ENCODE assay signal across 13 mouse cellular contexts in the genomic region with DNA sequence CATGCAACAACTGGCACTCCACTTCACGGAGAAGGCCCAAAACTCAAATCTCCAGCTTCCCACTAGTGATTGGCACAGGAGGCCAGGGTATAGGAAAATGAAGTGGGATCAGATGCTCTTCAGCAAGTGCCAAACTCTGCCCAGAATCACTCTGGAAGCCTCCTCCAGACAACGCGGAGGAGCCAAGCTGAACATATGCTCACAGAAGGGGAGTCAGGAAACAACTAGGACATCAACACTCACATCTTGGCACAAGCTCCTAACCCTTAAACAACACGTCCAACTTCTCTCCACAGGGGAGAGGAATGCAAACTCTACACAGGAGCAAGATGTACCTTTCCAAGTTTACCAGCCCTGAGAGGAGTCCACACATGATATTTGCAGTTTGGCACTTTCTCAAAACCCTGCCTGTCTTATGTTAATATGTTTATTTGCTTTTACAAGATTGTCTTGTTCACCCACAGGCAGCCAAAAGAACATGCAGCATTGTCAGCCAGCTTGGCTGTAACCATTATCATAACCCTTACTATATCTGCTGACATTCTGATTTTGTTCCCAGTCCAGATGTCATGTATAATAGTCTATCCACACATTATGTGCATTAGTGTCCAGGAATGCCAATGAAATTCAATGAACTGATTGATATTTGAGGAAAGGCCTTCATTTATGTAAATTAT.
DNase-seq lines count a peak whose midpoint lies in the region; ATAC-seq lines count a peak whose summit lies in the region.
"Had no signal": no experiment of that assay in that cellular context is flagged by ENCODE, and none has a peak within 500 bp of the region (broad histone marks: within the 10 kb centered on the region; RNA-seq: fewer than 3 reads in every experiment).

No protein-coding gene starts in this region.

- H3K9ac ChIP-seq in forebrain, embryonic 13.5 days, result no peak overlapping the region
- no peak overlapping the region for H3K9ac ChIP-seq in forebrain, embryonic 12.5 days
- H3K9ac ChIP-seq: heart, embryonic 13.5 days; neural tube, embryonic 13.5 days had no signal

- H3K36me3 ChIP-seq in forebrain, embryonic 13.5 days (ENCODE audit: poor library complexity, severe bottlenecking), result no peaks in the 10 kb centered on the region
- no peaks in the 10 kb centered on the region for H3K36me3 ChIP-seq in forebrain, embryonic 12.5 days (replicated peaks)
- H3K36me3 ChIP-seq: heart, embryonic 13.5 days; neural tube, embryonic 13.5 days had no signal

- H3K4me2 ChIP-seq in forebrain, embryonic 13.5 days, result no peak overlapping the region
- H3K4me2 ChIP-seq in forebrain, embryonic 12.5 days, result no peak overlapping the region
- H3K4me2 ChIP-seq: heart, embryonic 13.5 days; neural tube, embryonic 13.5 days had no signal

- no peaks in the 10 kb centered on the region for H3K27me3 ChIP-seq in forebrain, embryonic 13.5 days
- no peaks in the 10 kb centered on the region for H3K27me3 ChIP-seq in forebrain, embryonic 12.5 days
- H3K27me3 ChIP-seq: heart, embryonic 13.5 days; neural tube, embryonic 13.5 days had no signal

- peak; percentile 62 for DNase-seq in cerebellum, adult 8-10 months
- DNase-seq in layer of hippocampus, adult 18-20 months (ENCODE audit: low spot score in 2 of 2), result peak; percentile 67 to 79
- peak; percentile 62 to 67 for DNase-seq in left cerebral cortex, postnatal 36 days (ENCODE audit: low spot score in 2 of 2)
- DNase-seq in kidney, adult 8-10 months, result no peak
- no peak for DNase-seq in spleen, postnatal 10 days (ENCODE audit: low spot score in 2 of 2)
- DNase-seq: adrenal gland, adult 2 months; kidney, adult 11 months; thymus, postnatal 36 days had no signal

- H3K4me3 ChIP-seq in forebrain, embryonic 13.5 days, result no peak overlapping the region
- H3K4me3 ChIP-seq in forebrain, embryonic 12.5 days (replicated peaks), result no peak overlapping the region
- H3K4me3 ChIP-seq: heart, embryonic 13.5 days; neural tube, embryonic 13.5 days had no signal

- WGBS in forebrain, embryonic 13.5 days, result 79% methylated on average over 4 of the region's 4 CpGs
- 88% methylated on average over 4 of the region's 4 CpGs for WGBS in forebrain, embryonic 12.5 days

- intact Hi-C loops in left cerebral cortex, postnatal 36 days (cut with DNase I), result no loop called here

- no peak overlapping the region for H3K27ac ChIP-seq in forebrain, embryonic 13.5 days
- no peak overlapping the region for H3K27ac ChIP-seq in forebrain, embryonic 12.5 days
- H3K27ac ChIP-seq: heart, embryonic 13.5 days; neural tube, embryonic 13.5 days had no signal

- H3K9me3 ChIP-seq in forebrain, embryonic 13.5 days (replicated peaks), result no peaks in the 10 kb centered on the region
- H3K9me3 ChIP-seq in forebrain, embryonic 12.5 days, result no peaks in the 10 kb centered on the region
- H3K9me3 ChIP-seq: heart, embryonic 13.5 days; neural tube, embryonic 13.5 days had no signal

- H3K4me1 ChIP-seq in forebrain, embryonic 13.5 days, result no peaks in the 10 kb centered on the region
- no peaks in the 10 kb centered on the region for H3K4me1 ChIP-seq in forebrain, embryonic 12.5 days
- H3K4me1 ChIP-seq: heart, embryonic 13.5 days; neural tube, embryonic 13.5 days had no signal

- ATAC-seq in forebrain, embryonic 13.5 days, result peak; percentile 71; the same call in 1 of the 2 replicates
- no peak for ATAC-seq in forebrain, embryonic 12.5 days (ENCODE audit: low FRiP score)
- ATAC-seq in inflammation-experienced regulatory T-cells, adult 6 months, result no peak

Comparison
In these comparisons a context has a peak if more than half of its experiments do, and no peak if none do; other contexts are left out.
1. DNase-seq: peak in cerebellum, adult 8-10 months (single experiment), layer of hippocampus, adult 18-20 months (2 of 2) and left cerebral cortex, postnatal 36 days (2 of 2); none in kidney, adult 8-10 months (0 of 2) and spleen, postnatal 10 days (0 of 2).